Mouse (Mus musculus) ES-E14 (cell line): ENCODE data around the gene Gpat2. TPM values are rescaled to one million over a fixed set of nuclear protein-coding genes. Genes with fewer than 3 reads are reported as not detected.

ENCODE experiments used
- DNase-seq: peaks from one replicate; pipeline ENCODE4 v3.0.0-alpha.2; 2013; ENCODE audit warnings: low read depth, low spot score
- H3K27ac ChIP-seq: 2 replicates; pipeline ENCODE4 v1.5.1; 2012; ENCODE audit warnings: low read depth, mild to moderate bottlenecking, low read length, moderate library complexity, mixed read lengths; ENCODE audit not compliant: poor library complexity, insufficient read depth, severe bottlenecking
- H3K36me3 ChIP-seq: 2 replicates; pipeline ENCODE4 v1.6.1; 2012; ENCODE audit warnings: mild to moderate bottlenecking, low read length, moderate library complexity, mixed read lengths; ENCODE audit not compliant: control insufficient read depth, poor library complexity, insufficient read depth, severe bottlenecking
- H3K4me1 ChIP-seq, 2 experiments: fragments of 150-350 bp in 1 of 2; sonication (generic) in 1 of 2; 2 replicates each; pipeline ENCODE4 v1.6.1; 2012; ENCODE audit warnings: low read length in 2 of 2, mild to moderate bottlenecking in 1 of 2, mixed read lengths in 1 of 2; ENCODE audit not compliant: control insufficient read depth in 2 of 2, insufficient read depth in 2 of 2, poor library complexity in 1 of 2
- H3K4me3 ChIP-seq, 2 experiments: fragments of 150-350 bp in 1 of 2; sonication (generic) in 1 of 2; 2 replicates each; pipeline ENCODE4 v1.5.1; 2012; ENCODE audit warnings: low read length in 2 of 2, low read depth in 1 of 2, mild to moderate bottlenecking in 1 of 2, mixed read lengths in 1 of 2; ENCODE audit not compliant: insufficient read depth in 1 of 2, poor library complexity in 1 of 2, severe bottlenecking in 1 of 2
- H3K9ac ChIP-seq: 2 replicates; pipeline ENCODE4 v1.6.1; 2012; ENCODE audit warnings: low read depth, mild to moderate bottlenecking, low read length, mixed read lengths; ENCODE audit not compliant: poor library complexity, insufficient read depth, severe bottlenecking
- H3K9me3 ChIP-seq: fragments of 150-350 bp; sonication (generic); 2 replicates; pipeline ENCODE4 v1.6.1; 2012; ENCODE audit warnings: low read depth, mild to moderate bottlenecking, low read length; ENCODE audit not compliant: control insufficient read depth, insufficient read depth
- CHD2 ChIP-seq: IDR thresholded peaks from 2 replicates; pipeline ENCODE4 v1.6.1; 2014; ENCODE audit warnings: mild to moderate bottlenecking, low read depth, low read length, inconsistent platforms
- HCFC1 ChIP-seq: IDR thresholded peaks from 2 replicates; pipeline ENCODE4 v1.6.1; 2012; ENCODE audit warnings: low read length, inconsistent platforms, borderline replicate concordance; ENCODE audit not compliant: insufficient read depth
- MAFK ChIP-seq: IDR thresholded peaks from 2 replicates; pipeline ENCODE4 v1.6.1; 2014; ENCODE audit warnings: mild to moderate bottlenecking, low read depth, low read length, inconsistent platforms; ENCODE audit not compliant: insufficient read depth
- ZC3H11A ChIP-seq: IDR thresholded peaks from 2 replicates; pipeline ENCODE4 v1.6.1; 2012; ENCODE audit warnings: low read depth, mild to moderate bottlenecking, inconsistent platforms, low read length, borderline replicate concordance
- ZNF384 ChIP-seq: IDR thresholded peaks from 2 replicates; pipeline ENCODE4 v1.6.1; 2012; ENCODE audit warnings: low read depth, low read length, inconsistent platforms
- in situ Hi-C, 2 experiments: fragments of 600-800 bp; cut with MboI; formaldehyde crosslinking; loops; one replicate each; pipeline ENCODE4 v1.15.1; 2025; ENCODE audit warnings: low sequenced_read_pairs in 2 of 2, inconsistent platforms in 1 of 2; ENCODE audit not compliant: unreplicated experiment in 2 of 2
- total RNA-seq: library from RNA; depleted of rRNA; stranded (reverse); fragments of 300-350 nt; gene quantifications from 2 replicates; pipeline ENCODE4 v1.2.3, GENCODE M21; 2012

The Gpat2 gene
- total RNA-seq, 1 experiment = 27.3 TPM

GRCm38 (mm10) chr2:127446847-127447246, 21.8 kb downstream of the Gpat2 start:
- Histone ChIP-seq H3K9ac (no peak overlapping the region), H3K9me3 (no peaks in the 10 kb centered on the region), H3K4me1 (peaks cover 0 to 15% of the 10 kb centered on the region in 2 experiments; a peak in 1 of 4 replicates), H3K27ac (no peak overlapping the region), H3K36me3 (no peaks in the 10 kb centered on the region), H3K4me3 (no peak overlapping the region)
- TF ChIP-seq HCFC1 (no peak), ZC3H11A (no peak), CHD2 (no peak), ZNF384 (no peak), MAFK (no peak)
- in situ Hi-C loops = no loop called here
- no peak for DNase-seq

DNA sequence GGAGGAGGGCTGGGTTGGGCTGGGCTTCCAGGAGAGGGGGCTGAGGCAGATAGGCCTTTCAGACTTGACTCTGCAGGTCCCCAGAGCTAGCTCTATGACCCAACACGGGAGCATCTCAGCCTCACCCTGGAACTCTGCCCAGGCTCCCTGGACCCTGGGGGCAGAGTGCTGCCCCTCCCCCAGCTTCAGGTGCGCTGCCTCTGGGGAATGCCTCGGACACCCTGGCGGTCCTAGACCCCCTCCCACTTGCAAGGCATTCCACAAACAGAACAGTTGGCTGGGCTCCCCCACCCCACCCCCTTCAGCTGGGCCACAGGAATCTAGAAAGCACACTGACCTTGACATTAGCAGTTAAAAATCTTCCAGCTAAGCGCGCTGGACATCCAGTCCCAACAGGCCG, 24.7 kb downstream of the Gpat2 start:
- Histone ChIP-seq H3K9ac (no peak overlapping the region), H3K36me3 (no peaks in the 10 kb centered on the region), H3K9me3 (no peaks in the 10 kb centered on the region), H3K4me3 (no peak overlapping the region), H3K4me1 (peaks cover 0 to 11% of the 10 kb centered on the region in 2 experiments; a peak in 1 of 4 replicates), H3K27ac (no peak overlapping the region)
- TF ChIP-seq ZNF384 (no peak), MAFK (no peak), ZC3H11A (no peak), HCFC1 (no peak), CHD2 (no peak)
- in situ Hi-C loops = no loop called here
- DNase-seq = no peak

DNA sequence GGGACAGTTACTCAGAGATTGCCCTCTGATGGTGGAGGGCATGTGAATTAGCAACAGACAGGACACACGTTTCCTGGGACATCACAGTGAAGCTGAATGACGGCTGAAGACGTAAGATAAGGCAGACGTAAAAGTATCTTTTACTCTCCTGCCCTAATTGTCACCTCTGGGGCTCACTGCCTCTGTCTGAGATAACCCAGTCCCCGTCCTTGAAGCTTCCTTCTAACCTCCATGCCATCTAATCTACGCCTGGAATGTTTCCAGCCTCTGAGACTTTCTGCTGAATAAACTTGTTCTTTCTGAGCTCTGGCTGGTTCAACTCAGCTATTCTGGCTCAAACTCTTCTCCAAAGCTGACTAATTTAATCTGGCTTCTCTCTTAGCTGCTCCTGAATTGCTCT, 26.7 kb downstream of the Gpat2 start:
- DNase-seq = no peak
- H3K9me3 ChIP-seq = no peaks in the 10 kb centered on the region
- in situ Hi-C loops = no loop called here
- TF ChIP-seq ZNF384 (no peak), HCFC1 (no peak), CHD2 (no peak), ZC3H11A (no peak), MAFK (no peak)
- no peaks in the 10 kb centered on the region for H3K36me3 ChIP-seq
- peaks cover 0 to 11% of the 10 kb centered on the region in 2 experiments; a peak in 1 of 4 replicates for H3K4me1 ChIP-seq
- H3K9ac ChIP-seq = no peak overlapping the region
- no peak overlapping the region for H3K27ac ChIP-seq
- H3K4me3 ChIP-seq = no peak overlapping the region

- no peaks in the 10 kb centered on the region for H3K9me3 ChIP-seq
- TF ChIP-seq HCFC1 (no peak), MAFK (no peak), ZNF384 (no peak), CHD2 (no peak), ZC3H11A (no peak)
- no peak overlapping the region for H3K9ac ChIP-seq
- H3K4me1 ChIP-seq = peaks cover 0 to 11% of the 10 kb centered on the region in 2 experiments; a peak in 1 of 4 replicates
- DNase-seq = no peak
- in situ Hi-C loops = no loop called here
- no peak overlapping the region for H3K4me3 ChIP-seq
- no peak overlapping the region for H3K27ac ChIP-seq
- H3K36me3 ChIP-seq = no peaks in the 10 kb centered on the region
Measured at GRCm38 (mm10) chr2:127453141-127453540, 28.1 kb downstream of the Gpat2 start.

GRCm38 (mm10) chr2:127453764-127454163, 28.8 kb downstream of the Gpat2 start:
- Histone ChIP-seq H3K36me3 (no peaks in the 10 kb centered on the region), H3K27ac (no peak overlapping the region), H3K4me3 (no peak overlapping the region), H3K9ac (no peak overlapping the region), H3K9me3 (no peaks in the 10 kb centered on the region), H3K4me1 (peaks cover 0 to 11% of the 10 kb centered on the region in 2 experiments; a peak in 1 of 4 replicates)
- TF ChIP-seq ZNF384 = no peak
- TF ChIP-seq ZC3H11A = no peak
- TF ChIP-seq CHD2 = no peak
- no peak for TF ChIP-seq HCFC1
- TF ChIP-seq MAFK = no peak
- in situ Hi-C loops = no loop called here
- DNase-seq = peak; percentile 70
